Mouse (Mus musculus): Measurements from ENCODE around the gene Cdkn2aip. TPM values are rescaled to one million over a fixed set of nuclear protein-coding genes. Genes with fewer than 3 reads are reported as not detected.

Gene Cdkn2aip
- polyA plus RNA-seq (2012; rRNA removed): 5.2 and 5.8 TPM in 2 replicates
- 13.2 and 14.1 TPM in 2 replicates for polyA plus RNA-seq (2014; fragmentation: Nextera tagmentation; extraction: Ambion mirVana)

- H3K36me3 ChIP-seq (replicated peaks; ENCODE audit: control insufficient read depth, insufficient read depth, low read depth): peaks cover 16% of the 10 kb centered on the region
- H3K4me3 ChIP-seq (ENCODE audit: insufficient read depth in 1 of 2, low read depth in 2 of 2, low read length in 2 of 2): peak within 1 kb of the TSS; percentile 90 to 95
- peak within 1 kb of the TSS; percentile 79 for H3K27ac ChIP-seq
- TF ChIP-seq CTCF (IDR thresholded peaks at IDR 0.05; ENCODE audit: low read depth): no peak
- peak; percentile 88 to 90 (median 90) for DNase-seq (ENCODE audit: low read depth in 3 of 3, low spot score in 3 of 3)
- no peaks in the 10 kb centered on the region for H3K9me3 ChIP-seq (ENCODE audit: control insufficient read depth, low read length)
- H3K4me2 ChIP-seq (ENCODE audit: low read depth): peak within 1 kb of the TSS; percentile 90
- peak within 1 kb of the TSS; percentile 88 for H3K9ac ChIP-seq (replicated peaks)
- H3K27me3 ChIP-seq (ENCODE audit: control insufficient read depth, insufficient read depth, low read length): no peaks in the 10 kb centered on the region
- ATAC-seq (ENCODE audit: insufficient read depth): peak; percentile 93
- under 1% methylated on average over 107 of the region's 114 CpGs for WGBS (ENCODE audit: insufficient replicate concordance)
- peaks cover 0 to 13% of the 10 kb centered on the region in 2 experiments; a peak in 2 of 4 replicates for H3K4me1 ChIP-seq (replicated peaks; ENCODE audit: control insufficient read depth in 2 of 2, insufficient read depth in 2 of 2, low read length in 1 of 2)
Measured at GRCm38 (mm10) chr8:47713761-47714745, at the start of gene Cdkn2aip. Gene Cdkn2aip (minus strand): TSS chr8:47713932.

GRCm38 (mm10) chr8:47763194-47763593, 49.5 kb upstream of the Cdkn2aip start:
- no peak overlapping the region for H3K27ac ChIP-seq
- H3K9me3 ChIP-seq (ENCODE audit: control insufficient read depth, low read length): no peaks in the 10 kb centered on the region
- DNase-seq (ENCODE audit: low read depth in 3 of 3, low spot score in 3 of 3): no peak
- H3K36me3 ChIP-seq (replicated peaks; ENCODE audit: control insufficient read depth, insufficient read depth, low read depth): no peaks in the 10 kb centered on the region
- H3K4me3 ChIP-seq (ENCODE audit: insufficient read depth in 1 of 2, low read depth in 2 of 2, low read length in 2 of 2): no peak overlapping the region
- no peaks in the 10 kb centered on the region for H3K4me1 ChIP-seq (replicated peaks; ENCODE audit: control insufficient read depth in 2 of 2, insufficient read depth in 2 of 2, low read length in 1 of 2)
- WGBS (ENCODE audit: insufficient replicate concordance): 57% methylated on average over 9 of the region's 9 CpGs
- no peak overlapping the region for H3K4me2 ChIP-seq (ENCODE audit: low read depth)
- H3K9ac ChIP-seq (replicated peaks): no peak overlapping the region
- ATAC-seq (ENCODE audit: insufficient read depth): no peak
- no peaks in the 10 kb centered on the region for H3K27me3 ChIP-seq (ENCODE audit: control insufficient read depth, insufficient read depth, low read length)
- no peak for TF ChIP-seq EP300 (IDR thresholded peaks at IDR 0.05; ENCODE audit: low read depth)
- no peak for TF ChIP-seq CTCF (IDR thresholded peaks at IDR 0.05; ENCODE audit: low read depth)

GRCm38 (mm10) chr8:47760685-47761084, 47.0 kb upstream of the Cdkn2aip start:
- H3K27me3 ChIP-seq (ENCODE audit: control insufficient read depth, insufficient read depth, low read length): no peaks in the 10 kb centered on the region
- ATAC-seq (ENCODE audit: insufficient read depth) (no peak), DNase-seq (ENCODE audit: low read depth in 3 of 3, low spot score in 3 of 3) (no peak)
- H3K27ac ChIP-seq: no peak overlapping the region
- no peaks in the 10 kb centered on the region for H3K4me1 ChIP-seq (replicated peaks; ENCODE audit: control insufficient read depth in 2 of 2, insufficient read depth in 2 of 2, low read length in 1 of 2)
- no peak for TF ChIP-seq CTCF (IDR thresholded peaks at IDR 0.05; ENCODE audit: low read depth)
- TF ChIP-seq EP300 (IDR thresholded peaks at IDR 0.05; ENCODE audit: low read depth): no peak
- no peak overlapping the region for H3K4me3 ChIP-seq (ENCODE audit: insufficient read depth in 1 of 2, low read depth in 2 of 2, low read length in 2 of 2)
- no peaks in the 10 kb centered on the region for H3K36me3 ChIP-seq (replicated peaks; ENCODE audit: control insufficient read depth, insufficient read depth, low read depth)
- H3K9me3 ChIP-seq (ENCODE audit: control insufficient read depth, low read length): no peaks in the 10 kb centered on the region
- H3K9ac ChIP-seq (replicated peaks): no peak overlapping the region
- 62% methylated on average over 11 of the region's 11 CpGs for WGBS (ENCODE audit: insufficient replicate concordance)
- no peak overlapping the region for H3K4me2 ChIP-seq (ENCODE audit: low read depth)

GRCm38 (mm10) chr8:47760186-47760585, 46.5 kb upstream of the Cdkn2aip start:
- no peak for DNase-seq (ENCODE audit: low read depth in 3 of 3, low spot score in 3 of 3)

GRCm38 (mm10) chr8:47753121-47753520, 39.4 kb upstream of the Cdkn2aip start:
- ATAC-seq (ENCODE audit: insufficient read depth) (no peak), DNase-seq (ENCODE audit: low read depth in 3 of 3, low spot score in 3 of 3) (no peak)
- Histone ChIP-seq H3K27ac (no peak overlapping the region), H3K4me2 (ENCODE audit: low read depth) (no peak overlapping the region), H3K9me3 (ENCODE audit: control insufficient read depth, low read length) (no peaks in the 10 kb centered on the region), H3K4me3 (ENCODE audit: insufficient read depth in 1 of 2, low read depth in 2 of 2, low read length in 2 of 2) (no peak overlapping the region), H3K4me1 (replicated peaks; ENCODE audit: control insufficient read depth in 2 of 2, insufficient read depth in 2 of 2, low read length in 1 of 2) (no peaks in the 10 kb centered on the region), H3K36me3 (replicated peaks; ENCODE audit: control insufficient read depth, insufficient read depth, low read depth) (no peaks in the 10 kb centered on the region), H3K27me3 (ENCODE audit: control insufficient read depth, insufficient read depth, low read length) (no peaks in the 10 kb centered on the region), H3K9ac (replicated peaks) (no peak overlapping the region)
- TF ChIP-seq CTCF (IDR thresholded peaks at IDR 0.05; ENCODE audit: low read depth) (no peak), EP300 (IDR thresholded peaks at IDR 0.05; ENCODE audit: low read depth) (no peak)
- WGBS (ENCODE audit: insufficient replicate concordance): 51% methylated on average over 3 of the region's 3 CpGs

More at GRCm38 (mm10) chr8:47760186-47760585, 46.5 kb upstream of the Cdkn2aip start:
- H3K9ac ChIP-seq (replicated peaks): no peak overlapping the region
- H3K4me3 ChIP-seq (ENCODE audit: insufficient read depth in 1 of 2, low read depth in 2 of 2, low read length in 2 of 2): no peak overlapping the region
- no peak overlapping the region for H3K27ac ChIP-seq
- no peak overlapping the region for H3K4me2 ChIP-seq (ENCODE audit: low read depth)
- TF ChIP-seq EP300 (IDR thresholded peaks at IDR 0.05; ENCODE audit: low read depth) (no peak), CTCF (IDR thresholded peaks at IDR 0.05; ENCODE audit: low read depth) (no peak)
- H3K36me3 ChIP-seq (replicated peaks; ENCODE audit: control insufficient read depth, insufficient read depth, low read depth): no peaks in the 10 kb centered on the region
- H3K27me3 ChIP-seq (ENCODE audit: control insufficient read depth, insufficient read depth, low read length): no peaks in the 10 kb centered on the region
- WGBS (ENCODE audit: insufficient replicate concordance): 66% methylated on average over 4 of the region's 4 CpGs
- H3K4me1 ChIP-seq (replicated peaks; ENCODE audit: control insufficient read depth in 2 of 2, insufficient read depth in 2 of 2, low read length in 1 of 2): no peaks in the 10 kb centered on the region
- H3K9me3 ChIP-seq (ENCODE audit: control insufficient read depth, low read length): no peaks in the 10 kb centered on the region
- ATAC-seq (ENCODE audit: insufficient read depth): no peak

All from liver, embryonic 14.5 days (tissue).